In genomic region chr15:96735562-96736160, GRCm38 (mm10) we compare ENCODE assay signal across 26 mouse cellular contexts. TPM values are rescaled to one million over a fixed set of nuclear protein-coding genes. Genes with fewer than 3 reads are reported as not detected.
DNase-seq lines count a peak whose midpoint lies in the region; ATAC-seq and TF ChIP-seq lines count a peak whose summit lies in the region.
"Had no signal": no experiment of that assay in that cellular context is flagged by ENCODE, and none has a peak within 500 bp of the region (broad histone marks: within the 10 kb centered on the region; RNA-seq: fewer than 3 reads in every experiment).

No protein-coding gene starts in this region.

- TF ChIP-seq EP300 in lung, postnatal 0 days (IDR thresholded peaks at IDR 0.05) = peak; percentile 50

- TF ChIP-seq CTCF in lung, postnatal 0 days (IDR thresholded peaks at IDR 0.05) = peak; percentile 24; the same call in 1 of the 2 replicates
- no peak for TF ChIP-seq CTCF in bone marrow macrophage, adult 2 months (IDR thresholded peaks at IDR 0.05; ENCODE audit: low read depth, low read length)
- TF ChIP-seq CTCF in midbrain, postnatal 0 days (IDR thresholded peaks at IDR 0.05) = no peak

- no peaks in the 10 kb centered on the region for H3K27me3 ChIP-seq in lung, postnatal 0 days (replicated peaks; ENCODE audit: insufficient read depth, low read length)
- no peaks in the 10 kb centered on the region for H3K27me3 ChIP-seq in intestine, embryonic 16.5 days (replicated peaks; ENCODE audit: control insufficient read depth, insufficient read depth, low read length)
- H3K27me3 ChIP-seq in hindbrain, embryonic 14.5 days (ENCODE audit: control insufficient read depth, insufficient read depth, low read length) = no peaks in the 10 kb centered on the region
- H3K27me3 ChIP-seq in midbrain, postnatal 0 days (ENCODE audit: insufficient read depth, low read length) = no peaks in the 10 kb centered on the region
- H3K27me3 ChIP-seq: embryonic facial prominence, embryonic 15.5 days; forebrain, embryonic 15.5 days; heart, embryonic 12.5 days; limb, embryonic 13.5 days; liver, embryonic 15.5 days had no signal

- H3K27ac ChIP-seq in lung, postnatal 0 days (ENCODE audit: low read length) = no peak overlapping the region
- peak overlapping the region; percentile 14; the same call in 1 of the 2 replicates for H3K27ac ChIP-seq in bone marrow macrophage, adult 2 months (ENCODE audit: insufficient read depth, low read depth, low read length)
- H3K27ac ChIP-seq in intestine, embryonic 16.5 days (ENCODE audit: low read length) = peak overlapping the region; percentile 73
- H3K27ac ChIP-seq in hindbrain, embryonic 14.5 days = no peak overlapping the region
- no peak overlapping the region for H3K27ac ChIP-seq in midbrain, postnatal 0 days (ENCODE audit: low read depth, low read length)
- H3K27ac ChIP-seq: embryonic facial prominence, embryonic 15.5 days; forebrain, embryonic 15.5 days; hindbrain, embryonic 10.5 days; hindbrain, postnatal 0 days; layer of hippocampus, adult 2 months; limb, embryonic 13.5 days; liver, embryonic 15.5 days had no signal

- H3K9ac ChIP-seq in lung, postnatal 0 days (replicated peaks; ENCODE audit: low read depth) = no peak overlapping the region
- H3K9ac ChIP-seq in intestine, embryonic 16.5 days (ENCODE audit: low read depth, low read length) = no peak overlapping the region
- H3K9ac ChIP-seq in hindbrain, embryonic 14.5 days = no peak overlapping the region
- H3K9ac ChIP-seq in midbrain, postnatal 0 days (replicated peaks; ENCODE audit: low read length, poor library complexity, severe bottlenecking) = no peak overlapping the region
- H3K9ac ChIP-seq: embryonic facial prominence, embryonic 15.5 days; forebrain, embryonic 15.5 days; heart, embryonic 12.5 days; limb, embryonic 13.5 days; liver, embryonic 15.5 days had no signal

- peak; percentile 53 for ATAC-seq in lung, postnatal 0 days
- ATAC-seq in intestine, embryonic 16.5 days = peak; percentile 92
- ATAC-seq in neutrophil, adult 5-6 weeks (ENCODE audit: extremely low read depth, insufficient number of reproducible peaks, low FRiP score, poor library complexity, severe bottlenecking) = peak; percentile 27
- ATAC-seq in hindbrain, embryonic 14.5 days (ENCODE audit: low FRiP score) = no peak
- ATAC-seq in midbrain, postnatal 0 days (ENCODE audit: low FRiP score) = no peak
- ATAC-seq: activated CD4-positive, CD25-positive, alpha-beta regulatory T cell, adult 4 months; forebrain, embryonic 15.5 days; hindbrain, postnatal 0 days had no signal

- no peaks in the 10 kb centered on the region for H3K9me3 ChIP-seq in lung, postnatal 0 days (ENCODE audit: low read length)
- H3K9me3 ChIP-seq in intestine, embryonic 16.5 days (ENCODE audit: control insufficient read depth, low read length) = no peaks in the 10 kb centered on the region
- no peaks in the 10 kb centered on the region for H3K9me3 ChIP-seq in hindbrain, embryonic 14.5 days (ENCODE audit: control insufficient read depth, low read length)
- no peaks in the 10 kb centered on the region for H3K9me3 ChIP-seq in midbrain, postnatal 0 days (ENCODE audit: low read length)
- H3K9me3 ChIP-seq: embryonic facial prominence, embryonic 15.5 days; forebrain, embryonic 15.5 days; heart, embryonic 12.5 days; hindbrain, embryonic 10.5 days; limb, embryonic 13.5 days; liver, embryonic 15.5 days had no signal

- H3K4me2 ChIP-seq in lung, postnatal 0 days (replicated peaks; ENCODE audit: low read depth, low read length) = no peak overlapping the region
- 0 out of 2 replicates have a peak overlapping the region, but pooled peaks have one; percentile 10 for H3K4me2 ChIP-seq in intestine, embryonic 16.5 days (ENCODE audit: low read depth, low read length)
- no peak overlapping the region for H3K4me2 ChIP-seq in hindbrain, embryonic 14.5 days (replicated peaks)
- H3K4me2 ChIP-seq in midbrain, postnatal 0 days (ENCODE audit: low read depth, low read length, poor library complexity, severe bottlenecking) = no peak overlapping the region
- H3K4me2 ChIP-seq: embryonic facial prominence, embryonic 15.5 days; forebrain, embryonic 15.5 days; heart, embryonic 12.5 days; limb, embryonic 13.5 days had no signal

- no peaks in the 10 kb centered on the region for H3K4me1 ChIP-seq in lung, postnatal 0 days (ENCODE audit: insufficient read depth, low read depth, low read length)
- H3K4me1 ChIP-seq in bone marrow macrophage, adult 2 months (ENCODE audit: control insufficient read depth, insufficient read depth, low read length) = peaks cover 31% of the 10 kb centered on the region
- H3K4me1 ChIP-seq in intestine, embryonic 16.5 days (ENCODE audit: control insufficient read depth, insufficient read depth, low read length) = peaks cover 9% of the 10 kb centered on the region; the same call in 1 of the 2 replicates
- no peaks in the 10 kb centered on the region for H3K4me1 ChIP-seq in hindbrain, embryonic 14.5 days (replicated peaks; ENCODE audit: control insufficient read depth, insufficient read depth, low read length)
- no peaks in the 10 kb centered on the region for H3K4me1 ChIP-seq in midbrain, postnatal 0 days (ENCODE audit: insufficient read depth, low read length)
- H3K4me1 ChIP-seq: forebrain, embryonic 15.5 days had no signal

- no peaks in the 10 kb centered on the region for H3K36me3 ChIP-seq in lung, postnatal 0 days (ENCODE audit: insufficient read depth, low read length)
- no peaks in the 10 kb centered on the region for H3K36me3 ChIP-seq in intestine, embryonic 16.5 days (ENCODE audit: control insufficient read depth, insufficient read depth, low read length)
- H3K36me3 ChIP-seq in hindbrain, embryonic 14.5 days (replicated peaks; ENCODE audit: control insufficient read depth, insufficient read depth) = no peaks in the 10 kb centered on the region
- H3K36me3 ChIP-seq in midbrain, postnatal 0 days (ENCODE audit: insufficient read depth, low read length) = no peaks in the 10 kb centered on the region
- H3K36me3 ChIP-seq: embryonic facial prominence, embryonic 15.5 days; forebrain, embryonic 15.5 days; heart, embryonic 12.5 days; hindbrain, embryonic 10.5 days; limb, embryonic 13.5 days; liver, embryonic 15.5 days had no signal

- DNase-seq in lung, postnatal 0 days (ENCODE audit: low spot score) = peak; percentile 53
- no peak for DNase-seq in lung, postnatal 25 days (ENCODE audit: low spot score)
- DNase-seq in ovary, postnatal 14 days (ENCODE audit: low spot score) = no peak
- no peak for DNase-seq in hindbrain, embryonic 14.5 days (ENCODE audit: low spot score)
- no peak for DNase-seq in midbrain, postnatal 0 days (ENCODE audit: low spot score)
- DNase-seq: adrenal gland, adult 8-10 months; B cell, adult 2 months; cerebellum, adult 2 months; heart, postnatal 10 days; kidney, adult 8-10 months; kidney, postnatal 14 days; layer of hippocampus, postnatal 36 days; thymus, adult 18-20 months; thymus, postnatal 36 days had no signal

- H3K4me3 ChIP-seq in lung, postnatal 0 days (ENCODE audit: low read depth, low read length) = no peak overlapping the region
- no peak overlapping the region for H3K4me3 ChIP-seq in bone marrow macrophage, adult 2 months (ENCODE audit: insufficient read depth, low read length)
- no peak overlapping the region for H3K4me3 ChIP-seq in intestine, embryonic 16.5 days (ENCODE audit: low read length)
- no peak overlapping the region for H3K4me3 ChIP-seq in hindbrain, embryonic 14.5 days (replicated peaks; ENCODE audit: low read length)
- H3K4me3 ChIP-seq in midbrain, postnatal 0 days (ENCODE audit: low read depth, low read length) = no peak overlapping the region
- H3K4me3 ChIP-seq: embryonic facial prominence, embryonic 15.5 days; forebrain, embryonic 15.5 days; heart, embryonic 12.5 days; hindbrain, embryonic 10.5 days; layer of hippocampus, adult 2 months; limb, embryonic 13.5 days; liver, embryonic 15.5 days had no signal

- whole genome bisulfite sequencing in lung, postnatal 0 days = 59% methylated on average over 15 of the region's 15 CpGs
- 55% methylated on average over 15 of the region's 15 CpGs for WGBS in intestine, embryonic 16.5 days
- 78% methylated on average over 15 of the region's 15 CpGs for WGBS in hindbrain, embryonic 14.5 days
- WGBS in midbrain, postnatal 0 days = 81% methylated on average over 15 of the region's 15 CpGs

- no peak for TF ChIP-seq POLR2A in bone marrow macrophage, adult 2 months (IDR thresholded peaks at IDR 0.05; ENCODE audit: borderline replicate concordance, low read depth, low read length)

RNA-seq across cellular contexts. Expression of gene Slc38a2, which starts 36.1 kb away (rescaled TPM):
- polyA plus RNA-seq in lung, postnatal 0 days (2015; fragmentation: Nextera tagmentation; extraction: Ambion mirVana) = 66.6 and 75.3 TPM in 2 replicates
- polyA plus RNA-seq in bone marrow macrophage, adult 2 months (2012; ENCODE audit: insufficient read depth, insufficient read length, missing spikeins) = 80.7 and 83.9 TPM in 2 replicates
- 74.2 and 78.7 TPM in 2 replicates for polyA plus RNA-seq in intestine, embryonic 16.5 days (2015; fragmentation: Nextera tagmentation; extraction: Ambion mirVana)
- total RNA-seq in neutrophil, adult 5-6 weeks (2017) = 136 and 139 TPM in 2 replicates
- 125 and 141 TPM in 2 replicates for polyA plus RNA-seq in hindbrain, embryonic 14.5 days (2014; fragmentation: Nextera tagmentation; extraction: Ambion mirVana)
- 90.9 and 96.1 TPM in 2 replicates for total RNA-seq in midbrain, postnatal 0 days (2014; rRNA removed)
- 71.3 and 79.4 TPM in 2 replicates for polyA plus RNA-seq in midbrain, postnatal 0 days (2015; fragmentation: Nextera tagmentation; extraction: Ambion mirVana)

Comparison
In these comparisons a context has a peak if more than half of its experiments do, and no peak if none do; other contexts are left out.
1. ATAC-seq: peak in lung, postnatal 0 days (single experiment), intestine, embryonic 16.5 days (single experiment) and neutrophil, adult 5-6 weeks (single experiment); none in hindbrain, embryonic 14.5 days (single experiment) and midbrain, postnatal 0 days (single experiment).
2. H3K27ac ChIP-seq: peak in bone marrow macrophage, adult 2 months (single experiment) and intestine, embryonic 16.5 days (single experiment); none in lung, postnatal 0 days (single experiment), hindbrain, embryonic 14.5 days (single experiment) and midbrain, postnatal 0 days (single experiment).